Mouse (Mus musculus): ENCODE data around the gene Rasgrp4. TPM values are rescaled to one million over a fixed set of nuclear protein-coding genes. Genes with fewer than 3 reads are reported as not detected.

The Rasgrp4 gene
- 0.79 and 0.80 TPM in 2 replicates for polyA plus RNA-seq (2015; fragmentation: Nextera tagmentation; extraction: Ambion mirVana)

DNA sequence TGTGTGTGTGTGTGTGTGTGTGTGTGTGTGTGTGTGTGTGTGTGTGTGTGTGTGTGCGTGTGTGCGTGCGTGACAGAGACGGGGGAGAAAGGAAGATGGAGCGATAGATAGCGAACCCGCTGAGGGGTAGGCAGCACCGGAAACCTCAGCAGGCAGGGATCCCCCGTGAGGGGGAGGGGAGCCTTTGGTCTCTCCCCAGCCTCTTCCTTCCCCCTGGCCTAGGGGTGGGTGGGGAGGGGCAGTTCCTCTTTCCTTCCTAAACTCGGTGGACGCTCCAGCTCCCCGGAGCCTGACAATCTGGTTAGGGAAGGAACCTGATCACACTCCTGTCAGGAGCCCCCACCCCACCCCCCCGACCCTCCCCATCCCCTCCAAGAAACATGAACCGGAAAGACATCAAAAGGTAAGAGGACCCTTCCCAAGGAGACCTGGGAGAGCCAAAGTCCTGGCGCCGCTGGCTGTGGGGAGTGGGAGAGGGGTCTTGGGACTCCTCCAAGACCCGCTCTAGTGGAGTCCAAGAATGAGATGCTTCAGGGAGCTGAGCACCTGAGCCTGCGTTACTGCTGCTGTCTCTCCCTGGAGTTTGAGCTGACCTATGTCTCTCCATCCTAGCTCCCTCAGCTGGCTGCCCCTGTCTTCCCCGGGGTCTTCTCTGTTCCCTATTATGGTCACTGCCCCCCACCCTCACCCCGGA is at the start of gene Rasgrp4:
TSS of gene Rasgrp4 (plus strand) at position 159 of the 694 bp plus-strand sequence.
- no peaks in the 10 kb centered on the region for H3K36me3 ChIP-seq
- whole genome bisulfite sequencing: 2% methylated on average over 15 of the region's 20 CpGs
- peak within 1 kb of the TSS; percentile 53 for H3K4me2 ChIP-seq
- H3K9me3 ChIP-seq (replicated peaks): no peaks in the 10 kb centered on the region
- no peak; the same call in 1 of the 2 replicates for ATAC-seq (ENCODE audit: low FRiP score)
- peaks cover 20% of the 10 kb centered on the region for H3K27me3 ChIP-seq (replicated peaks)
- no peak within 1 kb of the TSS for H3K27ac ChIP-seq (replicated peaks)
- H3K4me1 ChIP-seq: peaks cover 12% of the 10 kb centered on the region
- 0 out of 2 replicates have a peak within 1 kb of the TSS, but pooled peaks have one; percentile 28 for H3K9ac ChIP-seq (replicated peaks)
- peak within 1 kb of the TSS; percentile 24 for H3K4me3 ChIP-seq (replicated peaks)

DNA sequence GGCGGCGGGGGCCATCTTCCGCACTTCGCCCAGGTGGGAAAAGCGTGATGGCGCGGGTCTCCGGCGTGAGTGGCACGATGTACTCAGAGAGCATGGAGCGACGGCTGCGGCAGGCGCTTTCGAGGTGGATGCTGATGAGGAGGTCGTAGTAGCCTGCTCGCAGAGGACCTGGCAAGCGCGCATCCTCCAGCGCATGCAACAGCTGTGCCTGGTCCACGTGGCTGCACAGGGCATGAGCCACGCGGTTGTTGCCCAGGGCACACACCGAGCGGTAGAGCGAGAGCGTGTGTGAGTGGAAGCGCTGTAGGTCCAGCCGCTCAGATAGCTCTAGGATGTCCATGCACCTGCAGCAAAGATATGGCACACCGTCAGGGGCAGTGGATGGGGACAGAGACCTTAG is 48.7 kb upstream of the Rasgrp4 start:
- H3K9me3 ChIP-seq (replicated peaks): no peaks in the 10 kb centered on the region
- H3K9ac ChIP-seq (replicated peaks): no peak overlapping the region
- H3K4me2 ChIP-seq: no peak overlapping the region
- H3K27ac ChIP-seq (replicated peaks): no peak overlapping the region
- 91% methylated on average over 30 of the region's 30 CpGs for WGBS
- H3K27me3 ChIP-seq (replicated peaks): no peaks in the 10 kb centered on the region
- ATAC-seq (ENCODE audit: low FRiP score): no peak
- no peaks in the 10 kb centered on the region for H3K4me1 ChIP-seq
- H3K36me3 ChIP-seq: no peaks in the 10 kb centered on the region
- H3K4me3 ChIP-seq (replicated peaks): no peak overlapping the region

DNA sequence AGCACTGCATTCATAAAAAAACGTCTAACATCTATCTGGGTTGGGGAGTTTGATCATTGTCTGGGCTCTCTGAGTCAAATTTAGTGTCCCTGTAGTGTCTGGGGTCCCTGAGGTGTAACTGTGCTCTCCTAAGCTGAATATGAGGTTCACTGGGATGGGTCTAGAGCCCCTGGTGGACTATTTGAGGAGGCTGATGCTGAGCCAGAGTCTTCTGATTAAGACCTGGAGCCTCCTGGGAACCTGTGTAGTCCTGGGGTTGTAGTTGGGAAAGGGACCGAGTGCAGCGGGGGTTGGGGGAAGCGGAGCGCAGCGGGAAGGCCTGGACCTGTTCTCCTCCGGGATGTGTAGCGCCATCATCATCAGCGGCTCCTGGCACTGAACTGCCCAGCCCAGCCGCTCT is 47.7 kb upstream of the Rasgrp4 start:
- no peaks in the 10 kb centered on the region for H3K36me3 ChIP-seq
- no peak overlapping the region for H3K4me2 ChIP-seq
- H3K27ac ChIP-seq (replicated peaks): no peak overlapping the region
- WGBS: 96% methylated on average over 10 of the region's 10 CpGs
- H3K9ac ChIP-seq (replicated peaks): no peak overlapping the region
- H3K27me3 ChIP-seq (replicated peaks): no peaks in the 10 kb centered on the region
- no peak overlapping the region for H3K4me3 ChIP-seq (replicated peaks)
- no peaks in the 10 kb centered on the region for H3K9me3 ChIP-seq (replicated peaks)
- no peaks in the 10 kb centered on the region for H3K4me1 ChIP-seq
- ATAC-seq (ENCODE audit: low FRiP score): no peak

DNA sequence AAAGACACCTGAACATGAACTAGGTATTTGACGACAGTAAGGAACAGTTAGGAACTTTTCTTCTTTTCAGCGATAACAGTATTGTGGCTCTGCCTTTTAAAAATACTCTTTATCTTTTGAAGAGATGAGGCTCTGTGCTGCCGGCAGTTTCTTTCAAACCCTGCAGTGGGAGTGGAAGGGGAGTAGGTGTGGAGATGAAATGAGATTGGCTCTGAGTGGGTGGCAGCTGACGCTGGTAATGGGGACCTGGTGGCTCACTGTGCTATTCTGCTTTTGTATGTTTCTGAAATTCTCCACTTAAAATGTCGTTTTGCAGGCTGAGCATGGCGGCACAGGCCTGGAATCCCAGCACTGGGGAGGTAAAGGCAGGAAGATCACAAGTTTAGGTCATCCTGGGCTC is 45.8 kb upstream of the Rasgrp4 start:
- H3K36me3 ChIP-seq: no peaks in the 10 kb centered on the region
- no peaks in the 10 kb centered on the region for H3K9me3 ChIP-seq (replicated peaks)
- no peak overlapping the region for H3K4me3 ChIP-seq (replicated peaks)
- no peak overlapping the region for H3K9ac ChIP-seq (replicated peaks)
- 82% methylated on average over 6 of the region's 6 CpGs for WGBS
- H3K27ac ChIP-seq (replicated peaks): no peak overlapping the region
- H3K4me1 ChIP-seq: no peaks in the 10 kb centered on the region
- no peak overlapping the region for H3K4me2 ChIP-seq
- ATAC-seq (ENCODE audit: low FRiP score): no peak
- H3K27me3 ChIP-seq (replicated peaks): no peaks in the 10 kb centered on the region

DNA sequence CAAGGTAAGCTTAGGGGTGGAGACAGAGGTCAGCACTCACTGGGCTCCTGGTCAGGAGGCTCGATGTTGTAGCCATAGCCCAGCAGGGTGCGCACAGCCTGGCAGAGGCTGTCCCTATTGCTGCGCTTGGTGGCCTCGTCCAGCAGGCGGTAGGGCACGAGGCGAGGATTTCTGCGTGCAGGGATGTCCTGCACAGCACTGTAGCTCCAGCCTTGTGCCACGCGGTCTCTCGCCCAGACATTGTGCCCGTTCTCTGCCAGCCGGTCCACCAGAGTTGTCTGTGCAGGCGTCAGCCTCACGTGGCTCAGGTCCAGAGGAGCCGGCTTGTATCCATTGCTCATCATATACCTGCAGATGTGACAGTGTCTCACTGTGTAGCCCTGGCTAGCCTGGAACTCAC is 37.5 kb upstream of the Rasgrp4 start:
- Histone ChIP-seq H3K4me2 (no peak overlapping the region), H3K9me3 (replicated peaks) (no peaks in the 10 kb centered on the region), H3K27ac (replicated peaks) (no peak overlapping the region), H3K27me3 (replicated peaks) (no peaks in the 10 kb centered on the region), H3K36me3 (no peaks in the 10 kb centered on the region), H3K4me3 (replicated peaks) (no peak overlapping the region), H3K4me1 (no peaks in the 10 kb centered on the region), H3K9ac (replicated peaks) (no peak overlapping the region)
- ATAC-seq (ENCODE audit: low FRiP score): no peak
- 86% methylated on average over 16 of the region's 16 CpGs for WGBS

DNA sequence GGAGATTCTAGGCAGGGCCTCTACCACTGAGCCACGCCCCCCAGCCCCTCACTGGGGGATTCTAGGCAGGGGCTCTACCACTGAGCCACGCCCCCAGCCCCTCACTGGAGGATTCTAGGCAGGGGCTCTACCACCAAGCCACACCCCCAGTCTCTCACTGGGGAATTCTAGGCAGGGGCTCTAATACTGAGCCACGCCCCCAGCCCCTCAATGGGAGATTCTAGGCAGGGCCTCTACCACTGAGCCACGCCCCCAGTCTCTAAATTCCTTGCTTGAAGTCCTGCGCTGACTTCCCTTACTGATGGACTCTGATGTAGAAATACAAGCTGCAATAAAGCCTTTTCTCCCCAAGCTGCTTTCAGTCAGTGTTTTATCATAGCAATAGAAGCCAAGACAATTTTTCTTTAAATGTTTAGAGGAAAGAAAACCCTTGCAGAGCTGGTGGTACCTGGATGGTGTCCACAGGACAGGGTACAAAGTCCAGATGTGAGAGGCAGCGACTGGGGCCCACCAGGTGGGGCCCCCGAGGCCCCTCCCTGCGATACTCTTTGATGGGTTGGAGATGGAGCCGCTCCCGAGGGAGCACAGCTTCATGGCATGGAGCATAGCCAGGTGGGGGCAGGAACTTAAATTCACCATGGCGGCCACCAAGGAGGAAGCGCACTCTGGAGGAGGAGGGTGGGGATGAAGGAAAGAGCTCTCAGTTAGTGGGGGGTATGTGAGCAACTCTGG is 33.2 kb upstream of the Rasgrp4 start:
- H3K9ac ChIP-seq (replicated peaks): no peak overlapping the region
- H3K9me3 ChIP-seq (replicated peaks): no peaks in the 10 kb centered on the region
- no peaks in the 10 kb centered on the region for H3K4me1 ChIP-seq
- 93% methylated on average over 12 of the region's 12 CpGs for WGBS
- H3K27ac ChIP-seq (replicated peaks): no peak overlapping the region
- H3K4me2 ChIP-seq: no peak overlapping the region
- no peak overlapping the region for H3K4me3 ChIP-seq (replicated peaks)
- no peaks in the 10 kb centered on the region for H3K36me3 ChIP-seq
- no peaks in the 10 kb centered on the region for H3K27me3 ChIP-seq (replicated peaks)
- ATAC-seq (ENCODE audit: low FRiP score): no peak

DNA sequence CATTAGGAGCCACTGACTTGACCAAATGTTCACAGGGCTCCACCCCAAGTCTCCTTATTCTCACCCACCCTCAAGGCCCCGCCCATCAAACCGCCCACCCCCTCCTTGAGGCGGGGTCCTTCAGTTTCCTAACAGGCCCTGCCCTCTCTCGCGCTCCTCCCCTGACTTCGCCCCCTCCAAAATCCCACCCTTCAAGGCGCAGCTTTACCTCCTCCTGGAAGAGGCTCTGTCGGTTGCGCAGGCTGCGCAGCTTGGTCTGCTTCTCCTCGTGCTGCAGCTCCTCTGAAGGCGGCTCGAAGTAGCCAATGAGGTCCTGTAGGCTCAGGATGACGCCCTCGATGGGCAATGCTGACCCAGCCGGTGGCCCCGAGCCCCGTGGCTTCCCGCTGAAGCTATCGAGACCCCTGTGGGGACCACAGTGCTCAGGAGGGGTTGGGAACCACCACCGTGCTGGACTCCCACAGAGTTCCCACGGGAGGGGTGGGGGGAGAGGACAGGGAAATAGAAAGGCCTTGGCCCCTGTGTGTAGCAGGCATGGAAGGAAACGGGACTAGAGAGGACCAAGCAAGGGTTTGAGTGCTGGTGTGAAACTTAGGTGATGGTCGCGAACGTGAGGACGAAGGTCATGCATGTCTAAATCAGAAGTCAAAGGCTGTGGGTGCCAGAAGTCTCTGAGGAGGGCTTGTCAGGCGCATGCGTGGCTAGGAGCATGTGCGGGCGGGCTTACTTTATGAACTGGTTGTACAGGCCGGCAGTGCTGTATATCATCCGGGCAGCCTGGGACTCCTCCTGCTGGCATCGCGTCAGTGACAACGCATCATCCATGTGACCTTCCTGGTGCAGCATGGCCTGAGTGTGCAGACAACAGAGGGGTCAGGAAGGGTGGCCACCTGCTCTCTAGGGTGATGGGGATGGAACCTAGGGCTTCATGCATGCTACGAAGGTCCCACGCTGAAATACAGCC is 25.4 kb upstream of the Rasgrp4 start:
- H3K4me2 ChIP-seq: peak overlapping the region; percentile 54
- 0 out of 2 replicates have a peak, but pooled peaks have one; percentile 38 for ATAC-seq (ENCODE audit: low FRiP score)
- H3K9me3 ChIP-seq (replicated peaks): no peaks in the 10 kb centered on the region
- H3K9ac ChIP-seq (replicated peaks): 0 out of 2 replicates have a peak overlapping the region, but pooled peaks have one; percentile 11
- H3K36me3 ChIP-seq: no peaks in the 10 kb centered on the region
- no peaks in the 10 kb centered on the region; the same call in 1 of the 2 replicates for H3K27me3 ChIP-seq (replicated peaks)
- WGBS: 26% methylated on average over 38 of the region's 38 CpGs
- peaks cover 8% of the 10 kb centered on the region for H3K4me1 ChIP-seq
- H3K27ac ChIP-seq (replicated peaks): no peak overlapping the region
- H3K4me3 ChIP-seq (replicated peaks): peak overlapping the region; percentile 24

DNA sequence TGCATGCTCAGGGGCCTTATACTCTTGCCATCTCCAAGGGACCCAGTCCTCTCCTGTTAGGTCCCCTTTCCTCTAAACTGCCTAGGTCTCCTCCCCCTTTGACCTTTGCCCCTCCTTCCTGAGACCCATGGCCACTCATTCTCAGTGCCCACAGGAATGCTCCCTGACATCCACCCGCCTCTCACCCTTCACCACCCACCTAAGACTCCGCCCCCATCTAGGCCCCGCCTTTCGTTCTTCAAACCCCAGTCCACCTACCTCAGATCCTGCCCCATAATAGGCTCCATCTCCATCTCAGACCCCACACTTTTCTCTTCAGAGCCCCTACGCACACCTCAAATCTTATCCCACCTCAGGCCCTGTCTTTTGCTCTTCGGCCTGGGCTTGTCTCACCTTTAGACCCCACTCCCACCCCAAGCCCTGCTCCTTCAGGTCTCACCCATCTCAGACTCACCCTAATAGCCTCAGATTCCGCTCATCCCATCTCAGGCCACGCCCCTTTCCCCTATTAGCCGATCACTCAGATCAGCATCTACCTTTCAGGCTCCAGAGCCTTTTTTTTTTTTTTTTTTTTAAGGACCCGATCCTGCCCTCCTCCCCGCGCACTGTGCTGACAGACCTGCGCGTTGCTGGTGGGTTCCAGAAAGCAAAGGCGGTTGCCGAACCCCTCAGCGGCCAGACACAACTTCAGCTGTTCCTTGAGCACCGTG is 16.4 kb upstream of the Rasgrp4 start:
- no peaks in the 10 kb centered on the region for H3K9me3 ChIP-seq (replicated peaks)
- ATAC-seq (ENCODE audit: low FRiP score): no peak
- no peak overlapping the region for H3K9ac ChIP-seq (replicated peaks)
- no peak overlapping the region for H3K27ac ChIP-seq (replicated peaks)
- no peak overlapping the region for H3K4me3 ChIP-seq (replicated peaks)
- no peaks in the 10 kb centered on the region for H3K36me3 ChIP-seq
- no peaks in the 10 kb centered on the region for H3K4me1 ChIP-seq
- H3K4me2 ChIP-seq: peak overlapping the region; percentile 11; the same call in 1 of the 2 replicates
- WGBS: 17% methylated on average over 18 of the region's 18 CpGs
- H3K27me3 ChIP-seq (replicated peaks): no peaks in the 10 kb centered on the region

DNA sequence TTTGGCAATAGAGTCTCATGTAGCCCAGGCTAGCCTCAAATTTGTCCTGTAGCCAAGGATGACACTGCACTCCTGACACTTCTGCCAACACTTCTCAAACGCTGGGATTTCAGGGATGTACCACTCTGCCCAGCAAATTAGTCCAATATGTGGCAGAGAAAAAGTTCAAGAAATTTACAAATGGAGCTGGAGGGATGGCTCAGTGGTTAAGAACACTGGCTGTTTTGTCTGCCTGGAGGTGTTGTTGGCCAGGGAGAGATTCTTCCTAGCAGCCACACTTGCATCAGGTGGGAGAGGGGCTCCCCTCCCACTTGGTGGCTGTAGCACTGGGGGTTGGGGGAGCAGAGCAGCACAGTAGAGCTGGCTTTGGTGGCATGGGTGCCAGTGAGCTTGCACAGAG is 15.1 kb upstream of the Rasgrp4 start:
- 92% methylated on average over 1 of the region's 1 CpGs for WGBS
- H3K9ac ChIP-seq (replicated peaks): no peak overlapping the region
- H3K4me1 ChIP-seq: peaks cover 2% of the 10 kb centered on the region; the same call in 1 of the 2 replicates
- H3K9me3 ChIP-seq (replicated peaks): no peaks in the 10 kb centered on the region
- ATAC-seq (ENCODE audit: low FRiP score): no peak
- H3K27me3 ChIP-seq (replicated peaks): 0 out of 2 replicates have a peak, but pooled peaks cover 4% of the 10 kb centered on the region
- no peak overlapping the region for H3K27ac ChIP-seq (replicated peaks)
- no peaks in the 10 kb centered on the region for H3K36me3 ChIP-seq
- H3K4me2 ChIP-seq: no peak overlapping the region
- no peak overlapping the region for H3K4me3 ChIP-seq (replicated peaks)

DNA sequence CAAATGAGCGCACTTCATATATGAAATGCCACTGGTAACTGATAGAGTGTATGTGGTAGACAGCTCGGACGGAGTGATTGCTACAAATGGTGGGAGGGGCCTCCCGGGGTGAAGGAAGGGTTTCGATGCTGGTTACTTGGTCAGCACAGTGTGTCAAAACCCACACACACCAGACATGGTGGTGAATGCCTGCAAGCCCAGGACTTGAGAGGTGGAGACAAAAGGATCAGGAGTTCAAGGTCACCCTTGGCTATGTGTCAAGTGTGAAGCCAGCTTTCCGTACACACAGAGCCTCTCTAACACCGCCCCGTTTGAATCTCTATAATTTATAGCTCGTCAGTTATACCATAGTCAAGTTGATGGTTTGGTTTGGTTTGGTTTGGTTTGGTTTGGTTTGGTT is 11.8 kb upstream of the Rasgrp4 start:
- Histone ChIP-seq H3K27ac (replicated peaks) (no peak overlapping the region), H3K27me3 (replicated peaks) (peaks cover 9% of the 10 kb centered on the region; the same call in 1 of the 2 replicates), H3K4me1 (peaks cover 8% of the 10 kb centered on the region; the same call in 1 of the 2 replicates), H3K4me2 (no peak overlapping the region), H3K36me3 (no peaks in the 10 kb centered on the region), H3K4me3 (replicated peaks) (no peak overlapping the region), H3K9me3 (replicated peaks) (no peaks in the 10 kb centered on the region), H3K9ac (replicated peaks) (no peak overlapping the region)
- ATAC-seq (ENCODE audit: low FRiP score): no peak
- 89% methylated on average over 9 of the region's 9 CpGs for WGBS

Measured in neural tube, embryonic 15.5 days (tissue).